Mouse (Mus musculus) spleen, postnatal 10 days (tissue): ENCODE measurements around the gene Flt3.

ENCODE experiments used
- DNase-seq, 2 experiments: peaks; one replicate each; pipeline ENCODE4 v3.0.0; 2021 to 2022; ENCODE audit warnings: low spot score in 2 of 2

Flt3 gene

GRCm38 (mm10) chr5:147399843-147400504 is at the start of gene Flt3:
Gene Flt3 (minus strand): TSS chr5:147400489.
- peak in 1 of 2 experiments; percentile 54 for DNase-seq

- DNase-seq: no peak
Observed at GRCm38 (mm10) chr5:147448933-147449332, 48.6 kb upstream of the Flt3 start.

- no peak for DNase-seq
Observed at GRCm38 (mm10) chr5:147448526-147448925, 48.2 kb upstream of the Flt3 start.

- DNase-seq: no peak
Observed at GRCm38 (mm10) chr5:147445252-147445651, 45.0 kb upstream of the Flt3 start.

GRCm38 (mm10) chr5:147444757-147445156 is 44.5 kb upstream of the Flt3 start:
- no peak for DNase-seq

- DNase-seq: no peak
Observed at GRCm38 (mm10) chr5:147444298-147444697, 44.0 kb upstream of the Flt3 start.

GRCm38 (mm10) chr5:147442741-147443140 is 42.5 kb upstream of the Flt3 start:
- no peak for DNase-seq

GRCm38 (mm10) chr5:147441979-147442378 is 41.7 kb upstream of the Flt3 start:
- DNase-seq: no peak

- no peak for DNase-seq
Observed at GRCm38 (mm10) chr5:147440996-147441507, 40.8 kb upstream of the Flt3 start.

GRCm38 (mm10) chr5:147436491-147436890 is 36.2 kb upstream of the Flt3 start:
- no peak for DNase-seq

GRCm38 (mm10) chr5:147435751-147436150 is 35.5 kb upstream of the Flt3 start:
- DNase-seq: no peak

- no peak for DNase-seq
Observed at GRCm38 (mm10) chr5:147435224-147435623, 34.9 kb upstream of the Flt3 start.

- DNase-seq: no peak
Observed at GRCm38 (mm10) chr5:147432927-147433326, 32.6 kb upstream of the Flt3 start.

GRCm38 (mm10) chr5:147430936-147431839 is 30.9 kb upstream of the Flt3 start:
- peak; percentile 74 to 85 for DNase-seq

- DNase-seq: peak; percentile 72 to 81
Observed at GRCm38 (mm10) chr5:147430361-147430935, 30.2 kb upstream of the Flt3 start.

GRCm38 (mm10) chr5:147429535-147430305 is 29.4 kb upstream of the Flt3 start, which contains the start of gene Pan3:
Gene Pan3 (plus strand): TSS chr5:147430161.
- DNase-seq: peak; percentile 95

GRCm38 (mm10) chr5:147426048-147426805 is 25.9 kb upstream of the Flt3 start:
- no peak for DNase-seq

- DNase-seq: no peak
Observed at GRCm38 (mm10) chr5:147423612-147424011, 23.3 kb upstream of the Flt3 start.

GRCm38 (mm10) chr5:147418394-147419121 is 18.3 kb upstream of the Flt3 start:
- peak in 1 of 2 experiments; percentile 80 for DNase-seq

GRCm38 (mm10) chr5:147417986-147418385 is 17.7 kb upstream of the Flt3 start:
- no peak for DNase-seq
